Mouse (Mus musculus): ENCODE data around the gene Epc2.

DNA sequence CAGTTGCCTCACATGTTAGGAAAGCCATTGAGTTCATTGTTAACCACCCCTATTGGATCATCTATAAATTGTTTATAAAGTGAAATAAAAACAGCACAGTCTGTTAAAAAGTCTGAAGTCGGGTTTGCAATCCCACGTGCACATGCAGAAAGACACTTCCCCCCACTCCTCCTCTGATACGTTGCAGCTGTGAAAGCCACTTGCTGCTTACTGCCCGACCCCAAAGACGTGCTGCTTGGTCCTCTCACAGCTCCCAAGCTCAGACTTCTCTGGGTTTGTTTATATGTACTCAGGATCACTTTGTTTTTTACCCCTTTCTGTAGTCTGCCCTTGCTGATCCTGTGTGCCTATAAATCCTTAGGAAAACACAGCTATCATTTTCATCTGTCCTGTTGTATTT, 96.5 kb downstream of the Epc2 start:
- TF ChIP-seq CTCF (IDR thresholded peaks at IDR 0.05) (no peak), POLR2A (IDR thresholded peaks at IDR 0.05; ENCODE audit: insufficient read depth, low read depth, low read length) (no peak)
